Mouse (Mus musculus): ENCODE data around the gene Tnfrsf13c. TPM values are rescaled to one million over a fixed set of nuclear protein-coding genes. Genes with fewer than 3 reads are reported as not detected.

Tnfrsf13c gene
- polyA plus RNA-seq, 1 experiment from 2014 or later = 0.20 TPM

DNA sequence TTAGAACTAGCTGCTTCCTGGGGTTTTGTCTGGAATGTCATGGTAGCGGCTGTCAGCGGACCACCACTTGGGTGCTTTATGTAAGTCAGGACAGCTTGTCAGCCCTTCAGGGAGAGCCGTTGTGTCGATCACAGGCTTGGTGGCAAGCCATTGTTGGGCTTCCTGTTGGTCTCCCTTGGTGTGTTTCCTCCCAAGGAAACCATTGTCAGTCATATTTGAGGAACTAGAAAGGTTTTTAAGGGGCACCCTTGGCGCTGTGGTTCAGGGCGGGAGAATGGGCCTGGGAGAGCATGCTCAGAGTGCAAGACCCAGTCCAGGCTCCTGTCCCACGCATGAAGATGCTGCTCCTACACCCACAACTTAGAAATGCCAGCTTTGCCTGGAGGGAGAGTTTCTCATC lies 25.8 kb downstream of the Tnfrsf13c start:
- Histone ChIP-seq H3K4me3 (no peak overlapping the region), H3K27ac (no peak overlapping the region), H3K27me3 (ENCODE audit: insufficient read depth, poor library complexity, severe bottlenecking) (peaks cover 4% of the 10 kb centered on the region; the same call in 1 of the 2 replicates), H3K4me1 (no peaks in the 10 kb centered on the region), H3K9me3 (no peaks in the 10 kb centered on the region), H3K36me3 (peaks cover 98% of the 10 kb centered on the region)
- 89% methylated on average over 7 of the region's 7 CpGs for WGBS
- DNase-seq (ENCODE audit: low spot score) = no peak

- Histone ChIP-seq H3K4me1 (peaks cover 3% of the 10 kb centered on the region; the same call in 1 of the 2 replicates), H3K36me3 (peaks cover 98% of the 10 kb centered on the region), H3K27me3 (ENCODE audit: insufficient read depth, poor library complexity, severe bottlenecking) (no peaks in the 10 kb centered on the region), H3K9me3 (no peaks in the 10 kb centered on the region), H3K4me3 (no peak overlapping the region), H3K27ac (no peak overlapping the region)
- DNase-seq (ENCODE audit: low spot score) = no peak
- 91% methylated on average over 11 of the region's 11 CpGs for WGBS
These were observed 26.2 kb downstream of the Tnfrsf13c start for GRCm38 (mm10) chr15:82197937-82198336.

DNA sequence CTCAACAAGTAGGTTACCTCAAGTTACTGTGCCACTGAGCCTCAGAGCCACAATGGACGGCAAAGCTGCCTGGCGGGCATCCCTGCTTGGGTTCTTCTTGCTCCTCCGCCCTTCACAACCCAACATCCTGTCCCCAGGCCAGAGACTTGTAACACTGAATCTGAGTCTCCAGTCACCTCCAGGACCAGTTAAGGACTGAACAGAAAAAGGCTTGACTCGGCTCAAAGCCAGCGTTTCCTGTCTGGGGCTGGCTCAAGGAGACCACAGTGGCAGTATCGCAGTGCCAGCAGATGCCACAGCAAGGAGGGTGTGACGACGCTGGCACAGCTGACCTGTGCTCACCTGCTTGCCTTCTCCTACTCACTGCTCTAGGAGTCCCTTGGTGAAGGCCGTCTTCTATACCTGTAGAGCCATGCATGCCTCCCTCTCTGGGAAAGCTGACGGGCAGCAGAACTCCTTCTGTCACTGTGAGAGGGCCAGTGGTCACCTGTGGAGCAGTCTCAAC lies 26.9 kb downstream of the Tnfrsf13c start:
- Histone ChIP-seq H3K27ac (no peak overlapping the region), H3K4me1 (peaks cover 8% of the 10 kb centered on the region), H3K36me3 (peaks cover 98% of the 10 kb centered on the region), H3K9me3 (no peaks in the 10 kb centered on the region), H3K27me3 (ENCODE audit: insufficient read depth, poor library complexity, severe bottlenecking) (no peaks in the 10 kb centered on the region), H3K4me3 (no peak overlapping the region)
- 93% methylated on average over 10 of the region's 10 CpGs for WGBS
- DNase-seq (ENCODE audit: low spot score) = no peak

DNA sequence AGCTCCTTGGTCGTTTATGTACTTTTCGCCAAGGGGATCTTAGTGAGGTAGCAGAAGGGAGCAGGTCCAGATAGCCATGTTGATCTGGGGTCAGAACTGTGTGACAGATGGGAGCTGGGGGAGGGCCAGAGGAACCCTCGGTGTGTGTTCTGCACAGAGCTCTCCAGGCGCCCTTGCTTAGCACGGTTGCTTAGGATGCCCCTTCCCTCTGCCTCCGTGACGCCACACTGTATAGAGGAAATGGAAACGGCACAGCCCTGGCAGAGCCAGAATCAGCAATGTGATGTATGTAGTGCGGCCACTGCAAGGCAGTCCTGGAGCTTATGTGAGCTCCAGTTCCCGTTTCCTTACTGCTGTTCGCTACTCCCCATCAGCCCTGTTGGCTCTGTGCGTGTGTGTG lies 27.9 kb downstream of the Tnfrsf13c start:
- WGBS = 88% methylated on average over 12 of the region's 12 CpGs
- Histone ChIP-seq H3K27me3 (ENCODE audit: insufficient read depth, poor library complexity, severe bottlenecking) (no peaks in the 10 kb centered on the region), H3K27ac (no peak overlapping the region), H3K4me3 (no peak overlapping the region), H3K9me3 (no peaks in the 10 kb centered on the region), H3K4me1 (peaks cover 11% of the 10 kb centered on the region), H3K36me3 (peaks cover 96% of the 10 kb centered on the region)
- DNase-seq (ENCODE audit: low spot score) = no peak

DNA sequence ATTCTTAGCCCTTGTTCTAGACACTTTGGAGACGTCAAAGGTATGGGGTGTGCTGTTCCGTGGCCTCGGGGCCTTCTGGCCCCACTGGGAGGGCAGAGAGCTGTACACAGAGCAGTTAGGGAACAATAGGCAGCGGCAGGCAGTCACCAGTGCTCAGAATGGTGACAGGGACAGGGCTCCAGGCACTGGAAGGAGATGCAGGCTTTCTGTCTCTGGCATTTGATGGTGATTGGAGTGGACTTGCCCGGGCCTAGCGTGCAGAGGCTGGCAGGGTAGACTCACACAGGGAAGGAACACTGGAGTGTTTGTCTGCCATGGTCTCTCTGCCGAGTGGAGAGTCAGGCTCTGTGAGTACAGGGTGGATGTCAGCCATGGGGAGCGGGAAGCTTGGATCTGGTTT lies 31.6 kb downstream of the Tnfrsf13c start:
- DNase-seq (ENCODE audit: low spot score) = no peak
- Histone ChIP-seq H3K9me3 (no peaks in the 10 kb centered on the region), H3K27me3 (ENCODE audit: insufficient read depth, poor library complexity, severe bottlenecking) (no peaks in the 10 kb centered on the region), H3K36me3 (peaks cover 93% of the 10 kb centered on the region), H3K4me1 (peaks cover 18% of the 10 kb centered on the region), H3K4me3 (no peak overlapping the region), H3K27ac (no peak overlapping the region)
- 68% methylated on average over 8 of the region's 8 CpGs for WGBS

GRCm38 (mm10) chr15:82188481-82189240 lies 35.5 kb downstream of the Tnfrsf13c start:
- peaks cover 55% of the 10 kb centered on the region for H3K4me1 ChIP-seq
- WGBS = 94% methylated on average over 10 of the region's 10 CpGs
- peaks cover 84% of the 10 kb centered on the region for H3K36me3 ChIP-seq
- no peak overlapping the region for H3K4me3 ChIP-seq
- no peaks in the 10 kb centered on the region for H3K27me3 ChIP-seq (ENCODE audit: insufficient read depth, poor library complexity, severe bottlenecking)
- no peaks in the 10 kb centered on the region for H3K9me3 ChIP-seq
- H3K27ac ChIP-seq = no peak overlapping the region
- DNase-seq (ENCODE audit: low spot score) = no peak

DNA sequence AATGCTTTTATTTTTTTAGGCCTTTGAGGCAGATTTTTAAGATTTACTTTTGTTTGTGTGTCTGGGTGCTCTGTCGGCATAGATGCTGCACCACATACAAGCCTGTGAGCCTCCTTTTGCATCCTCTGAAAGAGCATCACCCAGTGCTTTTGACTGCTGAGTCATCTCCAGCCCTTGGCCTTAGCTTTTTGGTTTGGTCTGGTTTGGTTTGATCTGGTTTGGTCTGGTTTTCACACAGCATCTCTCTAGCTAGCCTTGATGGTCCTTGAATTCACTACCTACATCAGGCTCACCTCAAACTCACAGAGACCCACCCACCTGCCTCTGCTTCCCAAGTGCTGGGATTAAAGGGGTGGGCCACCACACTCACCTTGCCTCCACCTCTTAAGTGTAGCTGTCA lies 36.2 kb downstream of the Tnfrsf13c start:
- Histone ChIP-seq H3K36me3 (peaks cover 84% of the 10 kb centered on the region), H3K4me1 (peaks cover 60% of the 10 kb centered on the region), H3K27me3 (ENCODE audit: insufficient read depth, poor library complexity, severe bottlenecking) (no peaks in the 10 kb centered on the region), H3K27ac (0 out of 2 replicates have a peak overlapping the region, but pooled peaks have one; percentile 13), H3K4me3 (no peak overlapping the region), H3K9me3 (no peaks in the 10 kb centered on the region)
- no peak for DNase-seq (ENCODE audit: low spot score)
- WGBS = 90% methylated on average over 1 of the region's 1 CpGs

- no peak overlapping the region for H3K4me3 ChIP-seq
- no peaks in the 10 kb centered on the region for H3K9me3 ChIP-seq
- H3K27ac ChIP-seq = peak overlapping the region; percentile 81
- 89% methylated on average over 4 of the region's 4 CpGs for WGBS
- H3K27me3 ChIP-seq (ENCODE audit: insufficient read depth, poor library complexity, severe bottlenecking) = no peaks in the 10 kb centered on the region
- DNase-seq (ENCODE audit: low spot score) = no peak
- H3K36me3 ChIP-seq = peaks cover 84% of the 10 kb centered on the region
- peaks cover 55% of the 10 kb centered on the region for H3K4me1 ChIP-seq
These were observed 36.8 kb downstream of the Tnfrsf13c start for GRCm38 (mm10) chr15:82187401-82187800.

- Histone ChIP-seq H3K4me1 (peaks cover 53% of the 10 kb centered on the region), H3K36me3 (peaks cover 84% of the 10 kb centered on the region), H3K9me3 (peaks cover 3% of the 10 kb centered on the region; the same call in 1 of the 2 replicates), H3K27me3 (ENCODE audit: insufficient read depth, poor library complexity, severe bottlenecking) (no peaks in the 10 kb centered on the region), H3K4me3 (0 out of 2 replicates have a peak overlapping the region, but pooled peaks have one; percentile 9), H3K27ac (peak overlapping the region; percentile 81)
- no peak for DNase-seq (ENCODE audit: low spot score)
- WGBS = 74% methylated on average over 5 of the region's 5 CpGs
These were observed 37.2 kb downstream of the Tnfrsf13c start for GRCm38 (mm10) chr15:82186931-82187330.

- Histone ChIP-seq H3K36me3 (peaks cover 87% of the 10 kb centered on the region), H3K27me3 (ENCODE audit: insufficient read depth, poor library complexity, severe bottlenecking) (no peaks in the 10 kb centered on the region), H3K4me1 (peaks cover 54% of the 10 kb centered on the region), H3K4me3 (no peak overlapping the region), H3K9me3 (peaks cover 5% of the 10 kb centered on the region; the same call in 1 of the 2 replicates), H3K27ac (peak overlapping the region; percentile 81; the same call in 1 of the 2 replicates)
- peak; percentile 92 for DNase-seq (ENCODE audit: low spot score)
- whole genome bisulfite sequencing = 18% methylated on average over 14 of the region's 14 CpGs
These were observed 38.0 kb downstream of the Tnfrsf13c start for GRCm38 (mm10) chr15:82186131-82186530.

- Histone ChIP-seq H3K27ac (peak overlapping the region; percentile 81), H3K4me3 (no peak overlapping the region), H3K27me3 (ENCODE audit: insufficient read depth, poor library complexity, severe bottlenecking) (no peaks in the 10 kb centered on the region), H3K9me3 (peaks cover 5% of the 10 kb centered on the region; the same call in 1 of the 2 replicates), H3K36me3 (peaks cover 91% of the 10 kb centered on the region), H3K4me1 (peaks cover 59% of the 10 kb centered on the region)
- no peak for DNase-seq (ENCODE audit: low spot score)
- WGBS = 76% methylated on average over 14 of the region's 14 CpGs
These were observed 38.9 kb downstream of the Tnfrsf13c start for GRCm38 (mm10) chr15:82185062-82185783.

DNA sequence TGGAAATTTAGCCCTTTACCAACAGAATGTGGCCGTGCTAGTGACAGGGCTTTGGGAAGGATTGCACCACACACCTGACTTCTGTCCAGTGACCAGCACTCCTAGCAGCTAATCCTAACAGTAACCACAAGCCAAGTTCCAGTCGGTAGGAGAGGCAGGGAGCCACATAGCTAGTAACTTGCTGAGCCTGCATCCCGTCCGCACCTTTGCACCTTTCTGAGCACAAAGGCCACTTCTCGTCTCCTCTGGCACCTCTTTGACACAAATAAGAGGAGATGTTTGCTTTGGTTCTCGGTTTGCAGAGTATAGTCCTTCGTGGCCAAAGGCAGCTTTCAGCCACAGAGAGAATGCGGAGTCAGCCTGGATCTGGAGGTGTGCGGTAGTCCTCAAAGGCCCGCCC lies 39.5 kb downstream of the Tnfrsf13c start:
- no peak overlapping the region for H3K4me3 ChIP-seq
- peaks cover 5% of the 10 kb centered on the region; the same call in 1 of the 2 replicates for H3K9me3 ChIP-seq
- H3K27ac ChIP-seq = peak overlapping the region; percentile 81; the same call in 1 of the 2 replicates
- WGBS = 79% methylated on average over 10 of the region's 10 CpGs
- H3K4me1 ChIP-seq = peaks cover 55% of the 10 kb centered on the region
- peaks cover 91% of the 10 kb centered on the region for H3K36me3 ChIP-seq
- DNase-seq (ENCODE audit: low spot score) = no peak
- H3K27me3 ChIP-seq (ENCODE audit: insufficient read depth, poor library complexity, severe bottlenecking) = no peaks in the 10 kb centered on the region

GRCm38 (mm10) chr15:82184183-82184582 lies 40.0 kb downstream of the Tnfrsf13c start:
- WGBS = 28% methylated on average over 7 of the region's 7 CpGs
- Histone ChIP-seq H3K4me1 (peaks cover 51% of the 10 kb centered on the region), H3K9me3 (peaks cover 5% of the 10 kb centered on the region; the same call in 1 of the 2 replicates), H3K4me3 (0 out of 2 replicates have a peak overlapping the region, but pooled peaks have one; percentile 31), H3K27me3 (ENCODE audit: insufficient read depth, poor library complexity, severe bottlenecking) (no peaks in the 10 kb centered on the region), H3K27ac (peak overlapping the region; percentile 81), H3K36me3 (peaks cover 91% of the 10 kb centered on the region)
- DNase-seq (ENCODE audit: low spot score) = peak; percentile 95

All from heart, embryonic 10.5 days (tissue).